Mouse (Mus musculus) kidney, embryonic 14.5 days (tissue): Measurements from ENCODE around the gene Rnf169. TPM values are rescaled to one million over a fixed set of nuclear protein-coding genes. Genes with fewer than 3 reads are reported as not detected.

Source experiments
- ATAC-seq: fragments of 200-750 bp; cut with Nextera tagmentation; 2 replicates; pipeline ENCODE4 v1.8.0; 2017; ENCODE audit warnings: moderate number of reproducible peaks, mild to moderate bottlenecking, moderate TSS enrichment, moderate library complexity; ENCODE audit not compliant: low FRiP score, low TSS enrichment
- H3K27ac ChIP-seq: fragments of 300-500 bp; sonication (generic); 2 replicates; pipeline ENCODE4 v1.5.1; 2014; ENCODE audit warnings: low read depth, mild to moderate bottlenecking, low read length, moderate library complexity, mixed read lengths
- H3K27me3 ChIP-seq: fragments of 300-500 bp; sonication (generic); 2 replicates; pipeline ENCODE4 v1.6.1; 2014; ENCODE audit warnings: mild to moderate bottlenecking, low read length; ENCODE audit not compliant: control insufficient read depth, insufficient read depth
- H3K36me3 ChIP-seq: fragments of 300-500 bp; sonication (generic); 2 replicates; pipeline ENCODE4 v1.6.1; 2014; ENCODE audit warnings: low read length, mixed read lengths; ENCODE audit not compliant: control insufficient read depth, insufficient read depth
- H3K4me1 ChIP-seq: fragments of 300-500 bp; sonication (generic); 2 replicates; pipeline ENCODE4 v1.6.1; 2014; ENCODE audit warnings: low read length, mixed read lengths; ENCODE audit not compliant: control insufficient read depth, insufficient read depth
- H3K4me2 ChIP-seq: fragments of 300-500 bp; sonication (generic); replicated peaks from 2 replicates; pipeline ENCODE4 v1.6.1; 2014; ENCODE audit warnings: low read depth, mild to moderate bottlenecking, low read length
- H3K4me3 ChIP-seq: fragments of 300-500 bp; sonication (generic); 2 replicates; pipeline ENCODE4 v1.5.1; 2014; ENCODE audit warnings: mild to moderate bottlenecking, low read length
- H3K9ac ChIP-seq: fragments of 300-500 bp; sonication (generic); 2 replicates; pipeline ENCODE4 v1.6.1; 2014; ENCODE audit warnings: low read depth, mild to moderate bottlenecking, low read length, moderate library complexity
- H3K9me3 ChIP-seq: fragments of 300-500 bp; sonication (generic); 2 replicates; pipeline ENCODE4 v1.6.1; 2016; ENCODE audit warnings: low read length; ENCODE audit not compliant: control insufficient read depth
- WGBS: fragments of 180-500 bp; shearing (Covaris S2); extraction: QIAGEN DNeasy Blood & Tissue Kit; methylation state at CpG from one replicate; pipeline ENCODE4 v1.1.7; 2014; 5-methylcytosine and 5-hydroxymethylcytosine counted together
- polyA plus RNA-seq: library from polyadenylated mRNA; unstranded; fragments of >200 nt; fragmentation: Nextera tagmentation; extraction: Ambion mirVana; gene quantifications from 2 replicates; pipeline ENCODE4 v1.2.1, GENCODE M21; 2014

The Rnf169 gene
- polyA plus RNA-seq, 1 experiment from 2014 or later: 8.2 TPM

GRCm38 (mm10) chr7:99944520-99944919, 35.7 kb downstream of the Rnf169 start:
- ATAC-seq: no peak
- Histone ChIP-seq H3K27me3 (no peaks in the 10 kb centered on the region), H3K4me3 (no peak overlapping the region), H3K27ac (no peak overlapping the region), H3K36me3 (peaks cover 71% of the 10 kb centered on the region), H3K9ac (no peak overlapping the region), H3K9me3 (no peaks in the 10 kb centered on the region; the same call in 1 of the 2 replicates), H3K4me2 (no peak overlapping the region), H3K4me1 (no peaks in the 10 kb centered on the region)
- WGBS: 95% methylated on average over 3 of the region's 3 CpGs

DNA sequence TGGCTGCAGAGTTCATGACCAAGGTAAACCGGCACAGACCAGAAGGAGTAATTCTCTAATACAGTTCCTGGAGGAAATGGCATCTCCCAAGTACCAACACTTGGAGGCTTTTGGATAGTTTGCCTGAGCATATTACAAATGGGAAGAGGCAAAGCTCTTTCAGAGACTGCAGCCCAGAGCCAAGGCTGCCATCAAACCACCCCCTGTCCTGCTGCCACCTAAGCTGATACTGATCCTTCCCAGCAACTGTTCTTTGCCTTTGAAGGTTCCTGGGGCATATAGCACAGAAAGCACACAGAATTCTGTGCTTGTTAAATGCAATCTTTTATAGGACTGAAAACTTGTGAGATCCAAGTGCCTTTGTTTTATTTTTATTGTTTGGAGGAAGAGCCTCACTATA, 39.6 kb downstream of the Rnf169 start:
- Histone ChIP-seq H3K9ac (no peak overlapping the region), H3K4me2 (no peak overlapping the region), H3K27ac (no peak overlapping the region), H3K4me1 (no peaks in the 10 kb centered on the region), H3K9me3 (no peaks in the 10 kb centered on the region), H3K27me3 (no peaks in the 10 kb centered on the region), H3K4me3 (no peak overlapping the region), H3K36me3 (peaks cover 52% of the 10 kb centered on the region)
- 96% methylated on average over 1 of the region's 1 CpGs for WGBS
- ATAC-seq: no peak

- no peaks in the 10 kb centered on the region for H3K27me3 ChIP-seq
- H3K9ac ChIP-seq: no peak overlapping the region
- no peak overlapping the region for H3K27ac ChIP-seq
- peaks cover 49% of the 10 kb centered on the region for H3K36me3 ChIP-seq
- no peaks in the 10 kb centered on the region for H3K9me3 ChIP-seq
- H3K4me3 ChIP-seq: no peak overlapping the region
- H3K4me2 ChIP-seq: no peak overlapping the region
- no peak for ATAC-seq
- H3K4me1 ChIP-seq: no peaks in the 10 kb centered on the region
- WGBS: 67% methylated on average over 1 of the region's 1 CpGs
Measured at GRCm38 (mm10) chr7:99935758-99936157, 44.5 kb downstream of the Rnf169 start.

GRCm38 (mm10) chr7:99926916-99927714, 53.1 kb downstream of the Rnf169 start:
- Histone ChIP-seq H3K9me3 (no peaks in the 10 kb centered on the region), H3K4me2 (no peak overlapping the region), H3K27ac (no peak overlapping the region), H3K9ac (no peak overlapping the region), H3K4me3 (no peak overlapping the region), H3K4me1 (no peaks in the 10 kb centered on the region), H3K27me3 (no peaks in the 10 kb centered on the region), H3K36me3 (peaks cover 56% of the 10 kb centered on the region)
- no peak for ATAC-seq
- WGBS: 76% methylated on average over 10 of the region's 10 CpGs

DNA sequence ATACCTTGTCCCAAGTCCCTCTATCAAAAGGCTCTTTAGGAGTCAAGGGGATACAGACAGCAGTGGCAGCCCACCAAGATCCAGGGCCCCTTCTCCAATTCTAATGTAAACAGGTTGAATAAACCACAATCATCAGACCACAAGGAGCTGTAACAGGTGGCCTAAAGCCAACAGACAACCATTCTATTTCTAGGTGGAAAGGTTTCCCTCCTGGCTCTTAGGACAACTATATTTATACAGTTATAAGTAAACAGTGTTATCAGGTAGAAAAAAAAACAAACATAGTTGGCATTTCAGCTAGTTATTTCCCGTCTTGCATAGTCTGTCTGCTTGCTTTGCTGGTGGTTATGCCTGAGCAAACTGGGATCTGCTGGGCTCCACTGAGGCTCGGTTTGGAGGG, 59.8 kb downstream of the Rnf169 start:
- Histone ChIP-seq H3K27ac (no peak overlapping the region), H3K4me3 (no peak overlapping the region), H3K9ac (no peak overlapping the region), H3K36me3 (peaks cover 24% of the 10 kb centered on the region), H3K27me3 (peaks cover 11% of the 10 kb centered on the region), H3K9me3 (no peaks in the 10 kb centered on the region), H3K4me2 (no peak overlapping the region), H3K4me1 (peaks cover 15% of the 10 kb centered on the region; the same call in 1 of the 2 replicates)
- WGBS: 81% methylated on average over 2 of the region's 2 CpGs
- ATAC-seq: no peak

DNA sequence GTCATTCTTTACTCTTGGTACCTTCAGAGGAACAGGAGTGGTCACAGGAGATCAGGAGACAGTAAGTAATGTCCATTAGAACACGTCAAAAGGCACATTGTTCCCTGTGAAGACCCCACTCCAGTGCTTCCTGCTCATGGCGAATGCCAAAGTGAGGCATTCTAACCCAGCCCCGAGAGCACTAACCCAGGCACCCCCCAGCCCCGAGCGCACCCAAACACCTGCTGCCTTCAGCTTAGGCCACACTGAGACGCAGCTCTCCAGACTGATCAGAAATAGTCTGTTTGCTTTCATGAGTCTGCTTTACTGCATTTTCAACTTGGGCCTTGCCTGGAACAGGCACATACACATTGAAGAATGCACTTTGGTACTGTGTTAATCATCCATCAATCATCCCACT, 60.3 kb downstream of the Rnf169 start:
- Histone ChIP-seq H3K27me3 (peaks cover 11% of the 10 kb centered on the region), H3K27ac (no peak overlapping the region), H3K4me3 (no peak overlapping the region), H3K36me3 (peaks cover 20% of the 10 kb centered on the region), H3K4me1 (peaks cover 15% of the 10 kb centered on the region; the same call in 1 of the 2 replicates), H3K4me2 (no peak overlapping the region), H3K9ac (no peak overlapping the region), H3K9me3 (no peaks in the 10 kb centered on the region)
- no peak for ATAC-seq
- WGBS: 93% methylated on average over 6 of the region's 6 CpGs

DNA sequence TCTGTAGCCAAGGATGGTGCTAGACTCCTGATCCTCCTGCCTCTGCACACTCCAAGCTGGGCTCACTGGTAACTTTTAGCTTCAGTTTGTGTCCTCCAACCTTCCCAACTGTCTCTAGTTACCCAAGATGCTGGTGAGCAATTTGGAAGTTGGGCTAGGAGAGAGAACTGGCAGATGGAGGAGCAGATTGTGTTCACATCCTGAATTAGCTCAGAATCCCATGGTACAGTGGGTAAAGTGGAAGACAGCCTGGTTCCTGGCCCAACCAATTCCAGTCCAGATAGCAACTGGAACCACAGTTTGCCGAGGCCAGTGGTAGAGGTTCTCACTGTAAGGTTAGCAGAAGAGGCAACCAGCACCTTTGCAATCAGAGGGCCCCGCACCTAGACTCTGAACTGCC, 61.1 kb downstream of the Rnf169 start:
- peaks cover 11% of the 10 kb centered on the region for H3K27me3 ChIP-seq
- 100% methylated on average over 2 of the region's 2 CpGs for WGBS
- H3K27ac ChIP-seq: no peak overlapping the region
- no peaks in the 10 kb centered on the region for H3K9me3 ChIP-seq
- H3K4me1 ChIP-seq: peaks cover 15% of the 10 kb centered on the region; the same call in 1 of the 2 replicates
- no peak overlapping the region for H3K4me2 ChIP-seq
- H3K9ac ChIP-seq: no peak overlapping the region
- no peak for ATAC-seq
- no peak overlapping the region for H3K4me3 ChIP-seq
- H3K36me3 ChIP-seq: peaks cover 12% of the 10 kb centered on the region

GRCm38 (mm10) chr7:99917320-99917844, 62.9 kb downstream of the Rnf169 start:
- peak; percentile 55; the same call in 1 of the 2 replicates for ATAC-seq
- WGBS: under 1% methylated on average over 36 of the region's 36 CpGs
- no peaks in the 10 kb centered on the region for H3K9me3 ChIP-seq

DNA sequence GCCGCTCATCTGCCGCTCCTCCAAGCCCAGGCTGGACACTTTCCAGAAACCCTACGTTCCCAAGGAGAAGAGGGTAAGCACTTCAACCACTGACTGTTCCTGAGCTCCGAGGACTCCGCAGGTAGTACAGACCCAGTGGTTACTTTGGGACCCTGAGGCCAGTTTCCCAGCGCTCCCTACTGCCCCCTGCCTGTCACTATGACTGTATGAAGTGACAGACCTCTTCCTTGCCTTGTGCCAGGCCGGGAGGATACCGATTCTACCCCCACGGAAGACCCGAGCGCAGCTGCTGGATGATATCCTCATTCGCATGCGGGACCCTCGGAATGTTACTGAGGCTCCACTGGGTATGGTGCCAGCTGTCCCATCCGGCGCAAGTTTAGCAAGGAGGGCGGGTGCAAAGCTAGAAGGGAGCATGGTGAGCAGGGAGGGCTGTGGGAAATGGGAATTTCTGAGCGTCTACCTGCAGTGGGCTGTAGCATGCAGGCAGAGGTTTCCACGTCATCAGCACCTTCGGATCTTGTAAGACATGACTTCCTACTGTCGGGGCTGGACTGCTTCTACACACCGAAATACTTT, 63.4 kb downstream of the Rnf169 start:
- Histone ChIP-seq H3K4me3 (peak overlapping the region; percentile 42), H3K9ac (peak overlapping the region; percentile 50), H3K27ac (no peak overlapping the region), H3K27me3 (peaks cover 11% of the 10 kb centered on the region), H3K4me1 (peaks cover 17% of the 10 kb centered on the region; the same call in 1 of the 2 replicates), H3K4me2 (peak overlapping the region; percentile 79), H3K36me3 (peaks cover 3% of the 10 kb centered on the region), H3K9me3 (no peaks in the 10 kb centered on the region)
- 4% methylated on average over 22 of the region's 22 CpGs for WGBS
- peak; percentile 48 for ATAC-seq

More at GRCm38 (mm10) chr7:99917320-99917844, 62.9 kb downstream of the Rnf169 start:
- no peak overlapping the region for H3K27ac ChIP-seq
- peaks cover 4% of the 10 kb centered on the region for H3K36me3 ChIP-seq
- H3K4me2 ChIP-seq: peak overlapping the region; percentile 79
- peaks cover 11% of the 10 kb centered on the region for H3K27me3 ChIP-seq
- H3K4me3 ChIP-seq: peak overlapping the region; percentile 42
- peaks cover 17% of the 10 kb centered on the region; the same call in 1 of the 2 replicates for H3K4me1 ChIP-seq
- peak overlapping the region; percentile 50 for H3K9ac ChIP-seq
